Mouse (Mus musculus) embryonic fibroblast, embryonic 13.5 days (primary cell): ENCODE measurements around the gene Wdr77.

Source experiments
- CTCF ChIP-seq: IDR thresholded peaks from 2 replicates; pipeline ENCODE4 v1.5.1; 2011; ENCODE audit warnings: mild to moderate bottlenecking, control low read depth, low read length, moderate library complexity, borderline replicate concordance; ENCODE audit not compliant: insufficient read depth
- POLR2A ChIP-seq: IDR thresholded peaks from 2 replicates; pipeline ENCODE4 v1.6.1; 2011; ENCODE audit warnings: low read depth, mild to moderate bottlenecking, control low read depth, low read length, moderate library complexity

DNA sequence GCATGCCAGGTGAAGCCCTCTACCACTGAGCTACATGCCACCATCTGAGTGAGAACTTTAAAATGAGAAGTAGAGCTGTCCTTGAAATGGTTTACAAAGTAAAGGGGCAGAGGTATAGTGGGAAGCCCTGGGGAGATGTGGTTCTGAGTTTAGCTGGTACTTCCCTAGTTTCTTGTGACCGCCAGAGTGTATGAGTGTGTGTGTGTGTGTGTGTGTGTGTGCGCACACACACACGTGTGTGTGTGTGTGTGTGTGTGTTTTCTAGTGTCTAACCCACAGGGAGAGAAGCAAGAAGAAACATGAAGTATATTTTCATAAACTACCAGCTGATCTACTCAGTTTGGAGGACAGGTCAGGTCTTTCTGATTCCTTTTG lies 31.0 kb upstream of the Wdr77 start:
- TF ChIP-seq CTCF = no peak
- no peak for TF ChIP-seq POLR2A
